Mouse (Mus musculus) limb, embryonic 13.5 days (tissue): ENCODE results near the gene Parp6. TPM values are rescaled to one million over a fixed set of nuclear protein-coding genes. Genes with fewer than 3 reads are reported as not detected.

Source experiments
- ATAC-seq: fragments of 200-750 bp; cut with Nextera tagmentation; 2 replicates; pipeline ENCODE4 v1.8.0; 2017; ENCODE audit warnings: low read depth, moderate number of reproducible peaks, moderate TSS enrichment; ENCODE audit not compliant: low FRiP score
- H3K27ac ChIP-seq: fragments of 300-500 bp; sonication (generic); 2 replicates; pipeline ENCODE4 v1.5.1; 2015; ENCODE audit warnings: inconsistent platforms, mild to moderate bottlenecking, moderate library complexity
- H3K27me3 ChIP-seq: fragments of 300-500 bp; sonication (generic); 2 replicates; pipeline ENCODE4 v1.6.1; 2015; ENCODE audit warnings: mild to moderate bottlenecking, inconsistent platforms
- H3K36me3 ChIP-seq: fragments of 300-500 bp; sonication (generic); 2 replicates; pipeline ENCODE4 v1.6.1; 2015; ENCODE audit warnings: inconsistent platforms, mild to moderate bottlenecking, moderate library complexity
- H3K4me1 ChIP-seq: fragments of 300-500 bp; sonication (generic); 2 replicates; pipeline ENCODE4 v1.6.1; 2015; ENCODE audit warnings: inconsistent platforms
- H3K4me2 ChIP-seq: fragments of 300-500 bp; sonication (generic); replicated peaks from 2 replicates; pipeline ENCODE4 v1.6.1; 2015; ENCODE audit warnings: inconsistent platforms, mild to moderate bottlenecking, moderate library complexity
- H3K4me3 ChIP-seq: fragments of 300-500 bp; sonication (generic); 2 replicates; pipeline ENCODE4 v1.5.1; 2015; ENCODE audit warnings: moderate library complexity, mild to moderate bottlenecking, inconsistent platforms
- H3K9ac ChIP-seq: fragments of 300-500 bp; sonication (generic); 2 replicates; pipeline ENCODE4 v1.6.1; 2015; ENCODE audit warnings: mild to moderate bottlenecking, inconsistent platforms
- H3K9me3 ChIP-seq: fragments of 300-500 bp; sonication (generic); 2 replicates; pipeline ENCODE4 v1.6.1; 2016; ENCODE audit warnings: inconsistent platforms
- WGBS: fragments of 180-500 bp; shearing (Covaris S2); methylation state at CpG from one replicate; pipeline ENCODE4 v1.1.7; 2015; 5-methylcytosine and 5-hydroxymethylcytosine counted together
- polyA plus RNA-seq: library from polyadenylated mRNA; unstranded; fragments of >200 nt; fragmentation: Nextera tagmentation; extraction: Ambion mirVana; gene quantifications from 2 replicates; pipeline ENCODE4 v1.2.1, GENCODE M21; 2015

The Parp6 gene
- polyA plus RNA-seq, 1 experiment from 2014 or later: 31.5 TPM

DNA sequence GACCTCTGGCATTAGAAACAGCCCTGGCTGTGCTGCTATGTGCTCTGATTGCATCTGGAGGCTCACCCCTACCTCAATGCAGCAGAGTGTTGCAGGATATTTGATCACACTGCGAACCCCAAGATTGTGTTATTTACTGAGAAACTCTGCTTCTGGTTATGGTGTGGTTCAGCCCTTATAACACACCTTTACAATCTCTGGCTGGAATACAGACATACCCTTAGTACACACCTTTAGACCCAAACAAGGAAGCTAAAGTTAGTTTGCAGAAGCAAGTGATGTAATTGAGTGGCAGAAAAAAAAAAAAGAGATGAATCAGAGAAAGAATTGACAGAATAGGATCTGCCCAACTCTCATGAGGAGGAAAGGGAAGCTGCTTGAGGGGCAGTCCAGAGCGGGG is 6.1 kb upstream of the Parp6 start:
- no peaks in the 10 kb centered on the region for H3K4me1 ChIP-seq
- no peak for ATAC-seq
- no peak overlapping the region for H3K9ac ChIP-seq
- no peak overlapping the region for H3K27ac ChIP-seq
- H3K4me2 ChIP-seq: no peak overlapping the region
- H3K4me3 ChIP-seq: no peak overlapping the region
- 82% methylated on average over 2 of the region's 2 CpGs for WGBS
- H3K9me3 ChIP-seq: no peaks in the 10 kb centered on the region
- no peaks in the 10 kb centered on the region for H3K27me3 ChIP-seq
- H3K36me3 ChIP-seq: no peaks in the 10 kb centered on the region

DNA sequence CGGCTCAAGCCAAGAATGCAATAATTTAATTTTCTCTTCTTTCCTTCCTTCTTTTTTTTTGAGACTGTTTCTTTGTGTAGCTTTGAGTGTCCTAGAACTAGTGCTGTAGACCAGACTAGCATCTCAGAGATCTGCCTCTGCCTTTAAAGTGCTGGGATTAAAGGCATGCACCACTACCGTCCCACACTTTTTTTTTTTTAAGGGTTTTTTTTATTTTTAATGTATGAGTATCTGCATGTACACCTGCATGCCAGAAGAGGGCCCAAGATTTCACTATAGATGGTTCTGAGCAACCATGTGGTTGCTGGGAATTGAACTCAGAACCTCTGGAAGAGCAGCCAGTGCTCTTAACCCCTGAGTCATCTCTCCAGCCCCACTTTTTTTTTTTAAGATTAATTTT is 1.3 kb upstream of the Parp6 start:
- no peak overlapping the region for H3K27ac ChIP-seq
- no peaks in the 10 kb centered on the region for H3K27me3 ChIP-seq
- H3K36me3 ChIP-seq: no peaks in the 10 kb centered on the region
- no peak for ATAC-seq
- peaks cover 18% of the 10 kb centered on the region for H3K4me1 ChIP-seq
- H3K4me3 ChIP-seq: no peak overlapping the region
- no peaks in the 10 kb centered on the region for H3K9me3 ChIP-seq
- WGBS: 85% methylated on average over 2 of the region's 2 CpGs
- H3K4me2 ChIP-seq: no peak overlapping the region
- no peak overlapping the region for H3K9ac ChIP-seq

DNA sequence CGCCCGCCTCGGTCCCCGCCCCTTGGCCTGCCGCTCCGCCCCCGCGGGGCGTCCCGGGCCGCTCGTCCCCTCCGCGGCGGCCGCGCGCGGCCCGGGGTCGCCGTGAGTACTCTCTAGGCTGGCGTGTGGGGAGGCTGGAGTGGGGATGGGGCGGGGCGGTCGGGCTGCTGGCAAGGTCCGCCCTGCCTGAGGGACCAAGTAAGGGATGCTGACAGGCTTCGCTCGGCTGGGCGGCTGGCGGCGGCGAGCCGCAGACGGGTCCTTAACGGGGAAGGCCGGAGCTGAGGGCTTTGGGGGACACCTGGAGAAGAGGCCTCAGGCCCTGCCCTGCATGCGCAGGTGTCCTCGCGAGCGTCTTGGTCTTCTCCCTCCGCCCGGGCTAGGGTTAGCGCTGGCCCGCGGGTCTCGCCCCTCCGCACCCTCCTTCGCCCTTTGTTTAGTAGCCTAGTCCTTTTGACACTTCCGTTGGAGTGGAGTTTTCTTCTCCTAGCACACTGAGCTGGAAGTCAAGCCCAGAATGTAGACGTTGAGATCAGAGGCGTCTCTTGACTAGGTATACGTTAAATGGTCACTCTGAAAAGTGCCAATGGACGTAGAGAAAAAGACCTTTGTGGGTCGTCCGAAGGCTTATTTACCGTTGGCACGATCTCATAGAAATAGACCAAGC is 356 bp downstream of the Parp6 start:
- Histone ChIP-seq H3K4me1 (peaks cover 18% of the 10 kb centered on the region), H3K4me3 (peak overlapping the region; percentile 94), H3K27ac (peak overlapping the region; percentile 88), H3K9me3 (no peaks in the 10 kb centered on the region), H3K36me3 (peaks cover 6% of the 10 kb centered on the region), H3K27me3 (no peaks in the 10 kb centered on the region), H3K4me2 (peak overlapping the region; percentile 76), H3K9ac (peak overlapping the region; percentile 91)
- ATAC-seq: no peak; the same call in 1 of the 2 replicates
- whole genome bisulfite sequencing: under 1% methylated on average over 53 of the region's 58 CpGs

DNA sequence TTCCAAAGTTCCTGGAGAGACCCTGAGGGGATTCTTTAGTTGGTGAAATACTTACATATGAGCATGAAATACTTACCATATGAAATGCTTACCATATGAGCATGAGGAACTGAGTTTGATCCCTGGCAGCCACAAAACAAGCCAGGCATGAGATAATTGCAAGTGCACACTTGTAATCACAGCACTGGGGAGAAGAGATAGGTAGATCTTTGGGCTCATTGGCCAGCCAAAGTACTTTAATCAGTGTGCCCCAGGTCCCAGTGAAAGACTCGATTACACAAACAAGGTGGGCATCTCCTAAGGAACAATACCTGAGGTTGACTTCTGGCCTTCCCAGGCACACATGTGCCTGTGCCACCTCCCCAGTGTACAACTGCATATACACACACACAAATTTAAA is 21.3 kb downstream of the Parp6 start:
- no peaks in the 10 kb centered on the region for H3K27me3 ChIP-seq
- H3K4me1 ChIP-seq: no peaks in the 10 kb centered on the region
- 92% methylated on average over 1 of the region's 1 CpGs for WGBS
- H3K9me3 ChIP-seq: no peaks in the 10 kb centered on the region
- no peak overlapping the region for H3K4me2 ChIP-seq
- H3K36me3 ChIP-seq: peaks cover 81% of the 10 kb centered on the region
- no peak overlapping the region for H3K9ac ChIP-seq
- ATAC-seq: no peak
- H3K4me3 ChIP-seq: no peak overlapping the region
- H3K27ac ChIP-seq: no peak overlapping the region

DNA sequence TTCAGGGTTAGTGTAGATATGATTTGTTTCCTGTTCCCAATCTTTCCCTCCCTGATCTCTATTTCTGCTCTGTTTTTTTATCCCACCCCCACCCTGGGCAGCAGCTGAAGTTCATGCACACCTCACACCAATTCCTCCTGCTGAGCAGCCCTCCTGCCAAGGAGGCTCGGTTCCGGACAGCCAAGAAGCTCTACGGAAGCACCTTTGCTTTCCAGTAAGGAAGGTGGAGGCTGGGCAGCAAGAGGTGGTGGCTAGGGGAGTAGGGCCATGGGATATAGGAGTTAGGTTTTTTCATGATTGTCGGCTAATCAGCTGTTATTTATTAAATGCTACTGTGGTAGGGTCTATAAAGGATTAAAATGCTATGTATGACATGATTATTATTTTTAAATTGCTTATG is 22.9 kb downstream of the Parp6 start:
- no peak for ATAC-seq
- WGBS: 88% methylated on average over 4 of the region's 4 CpGs

DNA sequence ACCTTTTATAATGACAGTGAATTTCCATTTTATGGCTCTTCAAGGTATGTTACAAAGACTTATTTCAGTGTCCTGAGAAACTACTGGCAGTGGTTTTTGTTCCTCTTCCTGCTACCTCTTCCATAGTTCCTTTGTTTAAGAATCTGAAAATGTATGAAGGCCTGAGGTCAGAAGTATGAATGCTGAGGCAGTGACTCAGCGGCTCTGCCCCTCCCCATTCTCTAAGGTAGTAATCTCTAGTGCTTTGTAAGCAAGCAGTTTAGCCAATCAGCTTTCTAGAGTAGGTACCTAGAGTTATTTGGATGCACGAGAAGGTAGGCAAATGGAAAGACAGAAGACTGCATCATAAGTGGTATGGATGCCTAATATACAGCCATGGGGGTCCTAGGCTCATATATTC is 24.2 kb downstream of the Parp6 start:
- Histone ChIP-seq H3K4me2 (no peak overlapping the region), H3K9me3 (no peaks in the 10 kb centered on the region), H3K4me1 (no peaks in the 10 kb centered on the region), H3K27me3 (no peaks in the 10 kb centered on the region), H3K27ac (no peak overlapping the region), H3K4me3 (no peak overlapping the region), H3K36me3 (peaks cover 73% of the 10 kb centered on the region), H3K9ac (no peak overlapping the region)
- 77% methylated on average over 2 of the region's 2 CpGs for WGBS
- ATAC-seq: no peak

More for the DNA sequence above, 22.9 kb downstream of the Parp6 start:
- no peak overlapping the region for H3K27ac ChIP-seq
- H3K4me2 ChIP-seq: no peak overlapping the region
- peaks cover 77% of the 10 kb centered on the region for H3K36me3 ChIP-seq
- H3K9ac ChIP-seq: no peak overlapping the region
- no peak overlapping the region for H3K4me3 ChIP-seq
- H3K4me1 ChIP-seq: no peaks in the 10 kb centered on the region
- H3K9me3 ChIP-seq: no peaks in the 10 kb centered on the region
- H3K27me3 ChIP-seq: no peaks in the 10 kb centered on the region

DNA sequence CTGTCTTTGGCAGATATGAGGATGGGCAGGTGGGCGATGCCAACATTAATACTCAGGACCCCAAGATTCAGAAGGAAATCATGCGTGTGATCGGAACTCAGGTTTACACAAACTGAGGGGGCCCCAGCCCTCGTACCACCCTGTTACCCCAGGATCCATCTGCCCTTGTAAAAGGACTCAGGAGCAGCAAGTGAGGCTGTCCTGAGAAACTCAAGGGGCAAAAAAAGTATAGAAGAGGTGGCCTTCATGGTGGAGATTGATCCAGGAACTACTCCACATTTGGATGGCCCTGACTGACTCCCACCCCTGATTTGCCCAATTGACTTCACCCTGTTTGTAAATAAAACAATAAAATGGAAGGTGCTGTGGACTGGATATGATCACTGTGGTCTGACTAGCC is 32.8 kb downstream of the Parp6 start:
- H3K27me3 ChIP-seq: no peaks in the 10 kb centered on the region
- H3K36me3 ChIP-seq: peaks cover 46% of the 10 kb centered on the region
- H3K4me1 ChIP-seq: no peaks in the 10 kb centered on the region
- H3K9ac ChIP-seq: no peak overlapping the region
- no peak for ATAC-seq
- H3K9me3 ChIP-seq: no peaks in the 10 kb centered on the region
- WGBS: 92% methylated on average over 4 of the region's 4 CpGs
- H3K4me2 ChIP-seq: no peak overlapping the region
- H3K4me3 ChIP-seq: no peak overlapping the region
- no peak overlapping the region for H3K27ac ChIP-seq

DNA sequence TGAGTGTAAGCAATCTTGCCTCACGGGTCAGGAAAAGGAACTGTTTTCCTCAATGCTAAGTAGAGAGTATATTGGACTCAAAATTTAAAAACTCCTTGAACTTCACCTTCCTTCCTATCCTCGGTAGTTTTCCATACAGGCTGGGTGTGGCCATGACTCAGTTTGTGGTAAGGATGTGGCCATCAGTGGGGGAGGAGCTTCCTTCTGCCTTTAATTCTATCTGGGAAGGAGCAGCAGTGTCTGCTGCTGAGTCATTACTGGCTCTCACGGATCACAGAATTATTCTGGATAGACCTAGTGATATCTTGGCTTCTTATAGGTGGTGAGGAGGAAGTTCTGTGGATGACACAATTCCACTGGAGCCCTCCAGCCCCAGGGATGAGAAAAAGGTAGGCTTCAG is 36.3 kb downstream of the Parp6 start:
- WGBS: 32% methylated on average over 3 of the region's 3 CpGs
- H3K9ac ChIP-seq: no peak overlapping the region
- no peak overlapping the region for H3K4me2 ChIP-seq
- no peaks in the 10 kb centered on the region for H3K27me3 ChIP-seq
- peaks cover 12% of the 10 kb centered on the region for H3K4me1 ChIP-seq
- no peaks in the 10 kb centered on the region for H3K9me3 ChIP-seq
- ATAC-seq: no peak
- no peak overlapping the region for H3K27ac ChIP-seq
- H3K4me3 ChIP-seq: no peak overlapping the region
- peaks cover 31% of the 10 kb centered on the region for H3K36me3 ChIP-seq

DNA sequence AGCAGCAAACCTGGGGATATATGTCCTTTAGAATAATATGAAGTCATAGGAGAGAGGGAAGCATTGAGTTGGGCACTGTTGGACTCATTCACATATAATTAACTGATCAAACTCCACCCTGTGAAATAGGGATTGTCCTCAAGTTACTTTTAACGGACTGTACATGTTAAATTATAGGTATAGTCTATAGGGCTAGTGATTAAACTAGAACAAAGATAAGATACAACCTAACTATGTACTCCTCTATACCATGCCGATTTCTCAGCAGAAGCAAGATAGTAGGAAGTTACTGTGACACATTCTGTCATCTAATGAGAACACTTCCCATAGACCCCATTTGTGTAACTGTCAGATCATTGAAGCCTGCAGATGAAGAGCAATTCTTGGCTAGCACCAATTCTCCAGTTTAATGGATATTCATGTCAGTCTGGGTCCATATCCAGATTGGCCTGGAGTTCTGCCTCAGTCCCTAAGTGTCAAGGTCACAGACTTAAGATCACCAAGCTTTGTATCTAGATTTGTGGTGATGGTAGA is 37.4 kb downstream of the Parp6 start:
- 81% methylated on average over 2 of the region's 2 CpGs for WGBS
- H3K4me3 ChIP-seq: no peak overlapping the region
- no peaks in the 10 kb centered on the region for H3K9me3 ChIP-seq
- peaks cover 23% of the 10 kb centered on the region for H3K4me1 ChIP-seq
- no peak overlapping the region for H3K4me2 ChIP-seq
- no peaks in the 10 kb centered on the region for H3K27me3 ChIP-seq
- ATAC-seq: no peak
- no peak overlapping the region for H3K9ac ChIP-seq
- H3K27ac ChIP-seq: no peak overlapping the region
- H3K36me3 ChIP-seq: peaks cover 19% of the 10 kb centered on the region

DNA sequence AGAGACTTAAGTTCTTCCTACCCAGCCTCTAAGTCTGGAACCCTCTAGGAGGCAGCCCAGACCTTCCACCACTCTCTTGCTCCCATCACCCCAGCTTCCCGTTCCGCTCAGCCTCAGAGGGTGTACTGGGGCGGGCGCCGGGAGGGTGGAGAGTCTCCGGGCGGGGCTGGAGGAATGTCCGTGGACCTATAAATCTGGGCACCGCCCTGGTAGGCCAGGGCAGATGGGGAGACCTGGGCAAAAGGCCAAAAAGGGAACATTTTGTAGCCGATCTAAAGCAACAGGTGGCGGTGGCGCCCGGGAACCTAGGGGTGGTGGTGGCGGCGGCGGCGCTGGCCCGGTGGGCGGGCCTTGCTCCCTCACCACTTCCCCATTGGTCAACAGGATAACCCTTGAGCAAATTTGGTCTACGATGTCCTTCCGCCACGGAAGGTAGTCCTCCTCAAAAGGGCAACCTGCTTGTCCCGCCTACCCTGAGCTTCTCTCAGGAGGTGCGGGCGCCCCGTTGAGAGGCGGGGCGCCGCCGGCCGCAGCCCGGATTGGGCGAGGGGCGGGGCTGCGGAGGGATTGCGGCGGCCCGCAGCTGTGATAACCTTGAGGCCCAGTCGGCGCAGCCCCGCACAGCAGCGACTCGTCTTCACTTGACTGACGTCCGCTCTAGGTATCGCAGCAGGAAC is 39.0 kb downstream of the Parp6 start, which contains the start of gene Pkm:
Gene Pkm (plus strand): TSS at position 411 of the 677 bp plus-strand sequence.
- H3K9me3 ChIP-seq: no peaks in the 10 kb centered on the region
- H3K4me3 ChIP-seq: peak within 1 kb of the TSS; percentile 82
- peak within 1 kb of the TSS; percentile 83 for H3K4me2 ChIP-seq
- peaks cover 13% of the 10 kb centered on the region for H3K36me3 ChIP-seq
- H3K9ac ChIP-seq: peak within 1 kb of the TSS; percentile 90
- H3K27ac ChIP-seq: peak within 1 kb of the TSS; percentile 94
- peaks cover 39% of the 10 kb centered on the region for H3K4me1 ChIP-seq
- H3K27me3 ChIP-seq: no peaks in the 10 kb centered on the region
- ATAC-seq: peak; percentile 90
- 1% methylated on average over 46 of the region's 46 CpGs for WGBS

DNA sequence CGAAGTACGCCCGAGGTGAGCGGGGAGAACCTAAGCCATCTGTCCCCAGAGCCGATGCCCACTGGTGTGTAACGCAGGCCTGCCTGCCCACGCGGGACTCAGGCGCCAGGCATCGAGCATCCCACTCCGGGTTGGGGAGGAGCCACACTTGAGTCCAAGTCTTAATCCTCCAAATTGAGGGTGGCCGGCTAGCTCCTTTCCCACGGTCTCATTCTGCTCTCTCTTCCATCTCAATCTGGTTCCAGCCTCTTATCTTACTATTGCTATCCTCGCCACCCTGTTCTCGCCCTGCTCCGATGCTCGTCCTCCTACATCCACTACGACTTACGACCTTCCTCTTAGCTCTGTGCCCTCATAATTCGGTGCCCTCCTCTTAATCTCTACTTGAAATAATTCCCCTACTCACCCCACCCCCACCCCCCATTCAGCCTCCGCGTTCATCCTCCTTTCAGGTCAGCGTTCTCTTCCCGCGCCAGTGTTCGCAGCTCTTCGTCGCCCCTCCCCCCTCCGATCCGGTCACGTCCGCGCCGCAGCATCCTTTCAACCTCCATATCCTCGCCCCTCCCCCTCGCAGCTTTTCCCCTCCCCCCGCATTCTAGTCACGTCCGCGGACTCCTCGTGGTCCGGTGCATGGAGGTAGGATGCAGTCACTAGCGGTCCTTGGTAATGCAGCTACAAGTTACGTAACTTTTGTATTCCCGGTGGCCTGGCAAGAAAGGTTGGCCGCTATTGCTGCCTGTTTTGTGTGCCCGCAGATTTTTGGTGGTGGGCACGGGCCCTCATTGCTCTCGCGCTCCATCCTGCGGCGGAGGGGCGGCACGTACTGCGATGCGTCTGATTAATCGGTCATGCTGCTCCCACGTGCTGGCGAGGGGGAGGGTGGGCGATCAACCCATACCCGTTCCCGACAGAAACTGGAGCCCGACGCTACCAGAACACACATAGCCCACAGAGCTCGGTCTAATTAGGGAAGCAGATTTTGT is 39.8 kb downstream of the Parp6 start:
- H3K4me1 ChIP-seq: peaks cover 47% of the 10 kb centered on the region
- no peaks in the 10 kb centered on the region for H3K27me3 ChIP-seq
- no peaks in the 10 kb centered on the region for H3K9me3 ChIP-seq
- peaks cover 19% of the 10 kb centered on the region for H3K36me3 ChIP-seq
- WGBS: under 1% methylated on average over 65 of the region's 65 CpGs
- peak overlapping the region; percentile 83 for H3K4me2 ChIP-seq
- ATAC-seq: peak; percentile 41
- H3K9ac ChIP-seq: peak overlapping the region; percentile 90
- peak overlapping the region; percentile 94 for H3K27ac ChIP-seq
- H3K4me3 ChIP-seq: peak overlapping the region; percentile 82

DNA sequence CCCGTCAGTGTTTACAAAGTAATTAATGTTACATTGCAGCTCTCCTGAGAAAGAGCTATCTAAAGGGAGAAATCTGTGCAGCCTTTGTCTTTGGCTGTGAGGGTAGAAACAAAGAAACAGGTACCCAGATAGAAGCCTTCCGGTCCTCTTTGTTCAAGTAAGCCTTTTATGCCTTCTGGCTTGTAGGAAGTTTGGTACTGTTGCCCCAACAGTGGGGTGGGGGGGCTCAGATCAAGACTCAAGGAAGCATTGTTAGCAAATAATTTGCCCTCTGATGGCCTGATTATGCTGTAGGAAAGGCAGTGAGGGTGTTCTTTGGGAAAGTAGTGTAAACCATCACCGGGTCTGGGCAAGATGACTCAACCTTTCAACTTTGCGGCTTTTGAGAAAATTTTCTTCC is 41.1 kb downstream of the Parp6 start:
- ATAC-seq: no peak

More for the DNA sequence above, 41.1 kb downstream of the Parp6 start:
- Histone ChIP-seq H3K4me2 (peak overlapping the region; percentile 83), H3K4me1 (peaks cover 48% of the 10 kb centered on the region), H3K27me3 (no peaks in the 10 kb centered on the region), H3K9ac (peak overlapping the region; percentile 90), H3K4me3 (peak overlapping the region; percentile 82), H3K9me3 (no peaks in the 10 kb centered on the region), H3K36me3 (peaks cover 27% of the 10 kb centered on the region), H3K27ac (peak overlapping the region; percentile 94)
- 7% methylated on average over 4 of the region's 4 CpGs for WGBS
